Mouse (Mus musculus) adrenal gland, postnatal 14 days (tissue): ENCODE results near the gene Tenm4. TPM values are rescaled to one million over a fixed set of nuclear protein-coding genes. Genes with fewer than 3 reads are reported as not detected.

Source experiments
- DNase-seq: peaks from one replicate; pipeline ENCODE4 v3.0.0; 2021; ENCODE audit warnings: mixed read lengths
- total RNA-seq: library from RNA; stranded (reverse); gene quantifications from 2 replicates; pipeline ENCODE4 v1.2.3, GENCODE M21; 2021

The Tenm4 gene
- total RNA-seq, 1 experiment from 2014 or later = 15.6 TPM

GRCm38 (mm10) chr7:96242328-96243185 lies 71.5 kb downstream of the Tenm4 start:
- DNase-seq = no peak

- DNase-seq = no peak
Observed at GRCm38 (mm10) chr7:96244796-96245195, 73.8 kb downstream of the Tenm4 start.

GRCm38 (mm10) chr7:96259630-96260029 lies 88.6 kb downstream of the Tenm4 start:
- no peak for DNase-seq

GRCm38 (mm10) chr7:96262182-96262581 lies 91.1 kb downstream of the Tenm4 start:
- DNase-seq = no peak

GRCm38 (mm10) chr7:96265941-96266340 lies 94.9 kb downstream of the Tenm4 start:
- no peak for DNase-seq

- no peak for DNase-seq
Observed at GRCm38 (mm10) chr7:96267266-96267665, 96.2 kb downstream of the Tenm4 start.

- DNase-seq = no peak
Observed at GRCm38 (mm10) chr7:96270684-96271083, 99.6 kb downstream of the Tenm4 start.

- no peak for DNase-seq
Observed at GRCm38 (mm10) chr7:96272068-96272467, 101.0 kb downstream of the Tenm4 start.

- DNase-seq = no peak
Observed at GRCm38 (mm10) chr7:96274486-96274885, 103.4 kb downstream of the Tenm4 start.

GRCm38 (mm10) chr7:96277550-96277949 lies 106.5 kb downstream of the Tenm4 start:
- no peak for DNase-seq

- DNase-seq = no peak
Observed at GRCm38 (mm10) chr7:96278378-96278777, 107.3 kb downstream of the Tenm4 start.

- DNase-seq = no peak
Observed at GRCm38 (mm10) chr7:96280795-96281194, 109.7 kb downstream of the Tenm4 start.

- no peak for DNase-seq
Observed at GRCm38 (mm10) chr7:96290576-96290975, 119.5 kb downstream of the Tenm4 start.

GRCm38 (mm10) chr7:96295959-96296358 lies 124.9 kb downstream of the Tenm4 start:
- DNase-seq = no peak

- DNase-seq = no peak
Observed at GRCm38 (mm10) chr7:96300826-96301397, 129.9 kb downstream of the Tenm4 start.

GRCm38 (mm10) chr7:96301813-96302212 lies 130.8 kb downstream of the Tenm4 start:
- DNase-seq = no peak

GRCm38 (mm10) chr7:96303963-96304362 lies 132.9 kb downstream of the Tenm4 start:
- no peak for DNase-seq

GRCm38 (mm10) chr7:96305382-96305935 lies 134.4 kb downstream of the Tenm4 start:
- no peak for DNase-seq

GRCm38 (mm10) chr7:96308106-96308505 lies 137.1 kb downstream of the Tenm4 start:
- peak; percentile 18 for DNase-seq

- no peak for DNase-seq
Observed at GRCm38 (mm10) chr7:96329343-96329742, 158.3 kb downstream of the Tenm4 start.

- no peak for DNase-seq
Observed at GRCm38 (mm10) chr7:96331186-96331585, 160.1 kb downstream of the Tenm4 start.

GRCm38 (mm10) chr7:96334361-96334760 lies 163.3 kb downstream of the Tenm4 start:
- peak; percentile 52 for DNase-seq

GRCm38 (mm10) chr7:96336376-96336775 lies 165.3 kb downstream of the Tenm4 start:
- no peak for DNase-seq
